Mouse (Mus musculus): Measurements from ENCODE around the gene Rnf208. TPM values are rescaled to one million over a fixed set of nuclear protein-coding genes. Genes with fewer than 3 reads are reported as not detected.
A peak's percentile ranks its signal among the peaks of the same experiment; 100 is the strongest.
"Not testable (repeated sequence)": the region's sequence is repeated elsewhere in the genome, so short reads cannot be mapped to it uniquely, and the experiment has no call there.

Gene Rnf208
- total RNA-seq, 2 experiments from 2014 or later: 1.9 to 2.2 TPM

DNA sequence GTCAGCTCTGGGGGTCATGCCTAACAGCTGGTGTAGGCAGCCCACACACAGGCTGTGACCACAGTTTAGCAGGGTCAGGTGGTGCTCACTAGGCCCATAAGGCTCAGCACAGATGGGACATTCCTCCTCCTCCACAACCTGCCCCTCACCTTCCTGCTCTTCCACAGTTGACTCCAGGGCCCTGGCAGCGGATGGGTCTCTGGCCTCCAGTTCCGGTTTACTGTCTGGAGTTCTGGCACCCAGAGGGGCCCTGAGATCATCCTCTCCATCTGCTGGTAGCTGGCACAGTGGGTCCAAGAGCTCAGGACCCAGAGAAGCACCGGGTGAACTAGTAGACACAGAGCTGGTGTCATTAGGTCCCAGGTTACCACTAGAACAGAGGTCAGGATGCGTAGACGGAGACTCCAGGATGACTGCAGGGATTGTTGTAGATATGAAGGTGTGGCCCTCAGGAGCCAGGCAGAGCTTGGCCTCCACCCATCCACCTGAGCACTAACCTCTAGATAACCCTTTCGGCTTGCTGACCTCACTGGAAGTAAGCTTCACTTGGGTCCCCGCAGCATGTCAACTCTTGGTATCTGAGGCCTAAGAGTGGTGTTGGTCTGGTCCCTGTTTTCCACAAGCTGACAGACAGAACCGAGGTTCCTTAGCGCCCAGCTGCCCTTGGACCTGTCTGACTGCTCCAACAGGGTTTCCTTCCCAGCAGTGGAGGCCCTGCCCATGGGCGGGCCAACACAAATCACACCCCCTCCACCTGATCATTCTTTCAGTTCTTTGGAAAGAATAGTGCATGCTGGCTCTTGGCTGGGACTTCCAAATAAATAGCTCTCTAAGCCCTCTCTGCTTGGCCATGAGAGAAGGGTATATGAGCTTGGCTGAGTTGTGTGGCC, 4.4 kb downstream of the Rnf208 start, which contains the start of gene AL732309.1:
Gene AL732309.1 (minus strand): TSS at position 681 of the 890 bp plus-strand sequence.
- no peak for DNase-seq

DNA sequence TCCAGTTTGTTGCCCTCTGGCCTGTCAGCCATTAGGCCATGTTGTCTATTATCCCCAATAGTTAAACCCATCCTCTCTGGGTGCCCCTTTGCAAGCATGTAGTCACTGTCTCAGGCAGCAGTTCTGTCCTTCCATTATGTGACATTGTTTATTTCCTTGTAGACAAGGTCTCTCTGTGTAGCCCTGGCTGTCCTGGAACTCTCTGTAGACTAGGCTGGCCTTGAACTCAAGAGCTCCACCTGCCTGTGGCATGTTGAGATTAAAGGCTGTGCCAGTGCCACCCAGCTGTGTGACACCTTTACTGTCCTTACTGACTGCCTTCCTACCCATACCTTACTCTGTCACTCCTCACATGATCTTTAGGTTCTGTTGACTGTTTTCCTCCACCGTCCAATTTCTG, 10.3 kb downstream of the Rnf208 start:
- no peak for DNase-seq

DNA sequence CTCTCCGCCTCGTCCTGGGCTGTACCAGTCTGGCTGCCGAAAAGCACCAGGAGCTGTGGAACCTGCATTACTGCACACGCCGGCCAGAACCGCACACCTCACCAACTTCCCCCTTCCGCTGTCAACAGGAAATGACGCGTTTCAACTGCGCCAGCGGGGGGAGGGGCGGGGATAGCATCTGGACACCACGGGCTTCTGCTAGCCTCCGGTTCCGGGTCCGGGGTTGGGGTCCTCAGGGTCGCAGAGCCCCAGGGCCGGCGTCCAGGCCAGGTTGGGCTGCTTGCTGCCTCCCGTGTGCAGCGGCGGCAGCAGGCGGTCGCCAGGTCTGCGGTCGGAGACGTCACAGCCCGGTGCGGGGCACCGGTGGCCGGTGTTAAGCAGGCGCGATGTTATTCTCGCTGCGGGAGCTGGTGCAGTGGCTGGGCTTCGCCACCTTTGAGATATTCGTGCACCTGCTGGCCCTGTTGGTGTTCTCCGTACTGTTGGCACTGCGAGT, 13.3 kb downstream of the Rnf208 start, which contains the start of gene Tmem203:
Gene Tmem203 (plus strand): TSS at position 156 of the 496 bp plus-strand sequence.
- peak; percentile 88 for DNase-seq

DNA sequence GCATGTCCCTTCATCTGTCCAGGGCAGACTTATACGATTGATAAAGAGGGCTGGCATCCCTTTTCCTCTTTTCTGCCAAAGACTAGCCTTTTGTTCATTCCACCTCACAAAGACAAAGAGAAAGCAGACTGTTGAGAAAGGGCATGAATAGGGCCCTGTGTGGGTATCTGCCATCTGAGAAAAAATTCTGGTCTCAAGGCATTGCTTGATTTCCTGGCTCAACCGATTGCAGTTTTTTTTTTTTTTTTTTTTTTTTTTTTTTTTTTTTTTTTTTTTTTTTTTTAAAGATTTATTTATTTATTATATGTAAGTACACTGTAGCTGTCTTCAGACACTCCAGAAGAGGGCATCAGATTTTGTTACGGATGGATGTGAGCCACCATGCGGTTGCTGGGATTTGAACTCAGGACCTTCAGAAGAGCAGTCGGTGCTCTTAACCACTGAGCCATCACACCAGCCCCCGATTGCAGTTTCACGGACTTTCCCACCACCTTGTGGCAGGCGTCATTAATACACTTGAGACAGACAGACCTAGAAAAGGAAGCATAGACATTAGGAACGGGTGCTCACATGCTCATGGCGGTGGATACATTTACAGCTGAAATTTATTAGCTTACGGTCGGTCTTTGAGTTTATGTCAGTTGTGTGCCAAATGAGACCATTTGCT, 14.5 kb downstream of the Rnf208 start:
- DNase-seq: not testable (repeated sequence)

DNA sequence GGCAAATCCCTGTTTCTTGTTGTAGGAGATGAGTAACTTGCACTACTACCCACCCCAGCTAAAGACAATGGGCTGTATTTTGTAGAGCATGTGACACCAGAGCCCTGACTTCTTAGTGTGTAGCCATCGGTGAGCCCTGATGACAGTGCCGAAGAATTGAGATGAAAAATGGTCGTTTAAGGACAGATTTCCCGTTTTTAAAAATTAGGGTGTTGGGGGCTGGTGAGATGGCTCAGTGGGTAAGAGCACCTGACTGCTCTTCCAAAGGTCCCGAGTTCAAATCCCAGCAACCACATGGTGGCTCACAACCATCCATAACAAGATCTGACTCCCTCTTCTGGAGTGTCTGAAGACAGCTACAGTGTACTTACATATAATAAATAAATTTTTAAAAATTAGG, 15.2 kb downstream of the Rnf208 start:
- not testable (repeated sequence) for DNase-seq

DNA sequence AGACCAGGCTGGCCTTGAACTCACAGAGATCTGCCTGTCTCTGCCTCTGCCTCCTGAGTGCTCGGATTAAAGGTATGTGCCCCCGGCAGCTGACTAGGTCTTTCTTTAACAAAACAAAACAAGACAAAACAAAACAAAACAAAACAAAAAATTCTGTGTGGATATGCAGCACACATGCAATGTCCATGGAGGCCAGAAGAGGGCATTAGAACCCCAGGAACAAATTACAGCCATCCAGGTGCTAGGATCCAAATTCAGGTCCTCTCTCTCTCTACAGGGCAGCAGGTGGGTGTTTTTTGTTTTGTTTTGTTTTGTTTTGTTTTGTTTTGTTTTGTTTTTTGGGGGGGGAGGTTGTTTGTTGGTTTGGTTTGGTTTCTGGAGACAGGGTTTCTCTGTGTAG, 16.8 kb downstream of the Rnf208 start:
- no peak for DNase-seq

DNA sequence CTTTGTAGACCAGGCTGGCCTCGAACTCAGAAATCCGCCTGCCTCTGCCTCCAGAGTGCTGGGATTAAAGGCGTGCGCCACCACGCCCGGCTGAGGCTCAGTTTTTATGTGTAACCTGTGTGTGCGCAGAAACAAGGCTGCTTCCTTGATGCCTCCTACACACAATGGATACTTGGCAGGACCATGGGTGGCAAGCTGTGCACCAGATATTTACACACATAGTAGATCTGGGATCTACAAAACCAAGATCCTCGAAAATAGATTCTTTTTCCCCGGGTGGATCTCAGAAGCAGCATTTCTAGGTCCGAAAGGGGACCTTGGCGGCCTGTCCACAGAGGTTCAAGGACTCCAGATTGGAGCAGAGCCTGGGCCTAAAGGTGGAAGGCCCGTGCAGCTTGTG, 19.8 kb downstream of the Rnf208 start:
- no peak for DNase-seq

DNA sequence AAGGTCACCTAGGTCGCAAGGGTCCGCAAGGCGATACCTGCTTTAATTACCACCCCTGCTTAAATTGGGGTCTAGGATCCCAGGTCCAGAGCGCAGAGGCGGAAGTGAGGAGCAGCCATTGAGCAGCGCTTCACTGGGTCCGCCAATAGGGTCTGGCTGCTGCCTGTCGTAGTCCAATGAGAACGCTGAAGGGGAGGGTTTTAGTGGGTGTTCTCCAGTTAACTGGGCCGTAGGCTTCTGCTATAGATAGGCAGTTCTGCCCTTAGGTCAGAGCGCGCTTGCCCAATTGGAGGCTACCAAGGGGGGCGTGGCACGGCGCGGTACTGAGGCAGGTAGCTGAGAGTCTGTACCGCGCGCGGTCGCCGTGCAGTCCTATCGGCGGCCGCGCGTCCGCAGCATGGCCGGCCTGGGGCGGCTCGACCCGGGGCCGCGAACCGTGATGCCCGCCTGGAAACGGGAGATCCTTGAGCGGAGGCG, 20.3 kb downstream of the Rnf208 start, which contains the start of gene Tprn:
Gene Tprn (plus strand): TSS at position 328 of the 477 bp plus-strand sequence.
- DNase-seq: peak; percentile 85

DNA sequence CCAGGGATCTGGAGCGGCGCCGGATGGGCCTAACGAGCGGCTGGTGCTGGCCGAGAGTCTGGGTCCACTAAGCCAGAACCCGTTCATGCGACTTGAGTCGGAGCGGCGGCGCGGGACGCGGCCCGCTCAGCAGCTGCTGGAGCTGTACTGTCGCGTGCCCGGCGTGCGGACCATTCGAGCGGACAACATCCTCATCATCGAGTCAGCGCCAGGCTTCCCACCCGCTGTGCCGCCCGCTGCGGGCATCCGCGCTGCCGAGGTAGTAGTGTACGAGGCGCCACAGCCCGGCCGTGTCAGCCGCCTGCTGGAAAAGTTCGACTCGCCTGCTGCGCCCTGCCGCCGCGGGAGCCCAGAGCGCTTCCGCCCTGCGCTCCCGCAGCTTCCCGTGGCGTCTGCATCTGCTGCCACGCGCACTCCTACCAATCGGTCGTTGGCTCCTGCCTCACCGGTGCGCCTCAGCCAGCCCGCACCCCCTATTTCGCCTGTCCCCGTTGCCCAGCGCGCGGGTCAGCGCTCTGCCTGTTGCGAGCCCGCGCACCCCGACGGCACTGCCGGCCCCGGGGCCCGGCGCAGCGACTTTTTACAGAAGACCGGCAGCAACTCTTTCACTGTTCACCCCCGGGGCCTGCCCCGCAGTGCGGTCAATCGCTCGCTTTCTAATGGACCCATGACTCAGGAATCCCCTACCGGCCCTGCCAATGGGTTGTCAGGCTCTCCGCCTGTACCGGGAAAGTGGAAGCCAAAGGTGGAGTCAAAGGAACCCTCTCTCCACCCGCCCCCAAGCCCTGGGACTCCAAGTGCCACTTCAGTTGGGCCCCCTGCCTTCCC, 21.0 kb downstream of the Rnf208 start:
- DNase-seq: no peak

DNA sequence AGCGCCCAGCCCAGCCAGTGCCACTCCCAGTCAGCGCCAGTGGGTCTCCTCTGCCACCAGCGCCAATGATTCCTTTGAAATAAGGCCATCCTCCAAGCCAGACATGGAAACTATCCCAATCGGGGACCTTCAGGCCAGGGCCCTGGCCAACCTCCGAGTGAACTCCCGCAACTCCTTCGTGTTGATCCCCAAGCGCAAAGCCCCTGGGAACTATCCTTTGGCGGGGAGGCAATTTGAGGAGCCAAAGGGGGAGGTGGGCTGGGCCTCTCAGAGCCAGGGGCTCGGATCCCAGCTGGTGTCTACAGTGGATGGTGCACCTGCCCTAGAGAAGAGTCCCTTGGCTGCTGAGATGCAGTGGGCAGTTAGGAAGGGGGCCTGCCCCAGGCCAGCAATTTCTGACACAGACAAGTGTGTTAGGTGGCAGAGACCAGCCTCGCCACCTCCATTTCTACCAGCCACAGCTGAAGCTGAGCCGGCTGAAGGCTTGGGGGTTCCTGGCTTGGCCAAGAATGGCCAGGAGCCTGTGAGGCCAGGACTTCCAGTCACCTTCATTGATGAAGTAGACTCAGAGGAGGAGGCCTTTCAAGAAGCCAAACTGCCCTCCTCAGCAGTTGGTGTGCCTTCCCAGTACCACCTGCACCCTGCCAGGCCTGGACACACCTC, 21.7 kb downstream of the Rnf208 start:
- no peak for DNase-seq

DNA sequence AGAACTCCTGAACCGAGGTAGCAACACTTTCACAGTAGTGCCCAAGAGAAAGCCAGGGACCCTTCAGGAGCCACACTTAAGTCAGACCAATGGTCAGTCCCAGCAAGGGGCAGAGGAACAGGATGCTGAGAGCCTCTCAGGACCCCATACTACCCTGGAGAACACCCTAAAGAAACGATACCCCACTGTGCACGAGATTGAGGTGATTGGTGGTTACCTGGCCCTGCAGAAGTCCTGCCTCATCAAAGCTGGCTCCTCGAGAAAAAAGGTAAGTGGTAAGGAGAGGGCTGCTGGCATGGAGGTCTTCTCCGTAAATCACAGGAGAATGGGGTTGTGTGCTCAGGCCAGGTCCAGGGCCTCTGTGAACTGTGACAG, 22.2 kb downstream of the Rnf208 start:
- no peak for DNase-seq

DNA sequence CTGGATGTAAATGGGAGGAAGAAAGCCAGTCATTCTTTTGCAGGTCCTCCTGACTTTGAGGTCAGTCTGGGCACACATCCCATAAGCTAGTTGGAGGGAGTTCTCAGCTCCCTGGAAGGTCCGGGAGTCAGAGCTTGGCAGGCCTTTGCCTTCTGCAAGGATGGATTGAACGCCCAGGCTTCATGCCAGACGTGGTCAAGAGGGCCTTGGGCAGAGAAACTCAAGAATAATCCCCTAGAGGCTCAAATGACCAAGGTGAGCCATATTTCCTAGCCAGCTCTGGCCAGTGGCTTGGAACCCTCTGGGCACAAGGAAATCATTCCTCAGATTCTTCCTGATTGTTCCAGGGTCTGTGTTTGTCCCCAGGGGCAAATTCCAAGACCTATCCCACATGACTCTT, 22.8 kb downstream of the Rnf208 start:
- no peak for DNase-seq

DNA sequence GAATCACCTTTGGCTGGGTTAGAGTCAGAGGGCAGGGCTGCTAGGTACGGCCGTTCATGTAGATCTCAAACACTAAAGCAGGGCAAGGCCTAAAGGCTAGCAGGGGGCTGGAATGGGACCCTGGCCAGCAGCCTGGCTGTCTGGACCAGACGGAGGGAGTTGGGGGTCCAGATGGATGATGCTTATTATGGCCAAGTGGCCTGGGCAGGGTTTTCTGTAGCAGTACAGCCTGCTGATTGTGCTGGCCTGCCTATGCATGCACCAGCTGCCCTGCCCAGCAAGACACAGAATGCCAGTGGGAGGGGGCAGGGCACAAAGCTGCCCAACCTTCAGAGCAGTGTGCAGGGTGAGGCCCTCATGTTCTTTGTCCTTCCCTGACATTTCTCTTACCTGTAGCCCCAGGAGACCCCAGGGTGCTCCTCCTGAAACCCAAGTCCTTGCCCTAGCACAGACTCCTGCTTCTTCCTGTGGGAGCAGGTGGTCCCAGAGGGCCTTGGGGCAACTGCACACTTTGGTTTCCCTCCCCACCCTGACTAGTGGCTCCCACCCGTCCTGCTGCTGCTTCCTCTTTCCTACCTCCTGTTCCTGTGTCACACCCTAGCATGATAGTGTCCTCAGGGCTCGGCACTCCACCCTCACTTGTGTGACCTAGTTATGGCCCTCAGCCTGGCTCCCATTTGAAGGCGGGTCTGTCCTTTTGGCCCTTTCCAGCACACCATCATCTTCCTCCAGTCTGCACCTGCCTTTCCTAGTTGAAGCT, 24.0 kb downstream of the Rnf208 start:
- DNase-seq: no peak

DNA sequence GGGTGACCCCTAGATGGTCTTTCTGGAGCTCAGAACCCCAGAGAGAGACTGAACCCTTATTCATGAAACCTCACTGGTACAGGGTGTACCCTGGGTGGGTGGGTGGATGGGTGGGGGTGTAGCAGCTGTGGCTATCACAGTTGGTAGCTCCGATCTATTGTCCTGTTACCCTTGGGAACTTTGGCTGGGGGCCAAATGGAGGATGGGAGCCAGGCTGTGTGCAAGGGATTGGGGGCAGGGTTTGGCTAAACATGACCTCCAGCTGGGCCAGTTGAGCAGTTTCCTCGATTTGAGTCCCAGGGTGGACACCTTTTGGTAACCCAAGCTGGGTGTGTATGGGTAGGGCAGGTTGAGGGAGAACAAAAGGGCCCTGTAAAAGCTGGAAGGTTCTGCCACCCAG, 24.7 kb downstream of the Rnf208 start:
- DNase-seq: no peak

DNA sequence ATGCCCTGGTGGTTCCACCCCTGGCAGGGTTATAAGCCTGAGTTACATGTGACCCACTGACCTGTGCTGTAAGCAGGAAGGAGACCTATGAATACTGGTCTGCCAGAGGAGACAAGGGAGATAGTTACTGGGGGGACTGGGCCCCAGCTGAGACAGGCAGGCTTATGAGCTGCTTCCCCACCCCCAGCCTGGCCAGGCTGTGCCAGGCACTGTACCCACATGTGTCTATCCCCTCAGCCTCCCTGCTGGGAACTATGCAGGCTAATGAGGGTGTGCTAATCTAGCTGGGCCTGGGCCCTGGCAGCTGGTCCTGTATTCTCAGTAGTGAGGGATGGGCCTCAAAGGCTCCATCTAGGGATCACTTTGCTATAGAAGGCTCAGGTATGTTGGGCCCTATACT, 25.2 kb downstream of the Rnf208 start:
- DNase-seq: no peak

DNA sequence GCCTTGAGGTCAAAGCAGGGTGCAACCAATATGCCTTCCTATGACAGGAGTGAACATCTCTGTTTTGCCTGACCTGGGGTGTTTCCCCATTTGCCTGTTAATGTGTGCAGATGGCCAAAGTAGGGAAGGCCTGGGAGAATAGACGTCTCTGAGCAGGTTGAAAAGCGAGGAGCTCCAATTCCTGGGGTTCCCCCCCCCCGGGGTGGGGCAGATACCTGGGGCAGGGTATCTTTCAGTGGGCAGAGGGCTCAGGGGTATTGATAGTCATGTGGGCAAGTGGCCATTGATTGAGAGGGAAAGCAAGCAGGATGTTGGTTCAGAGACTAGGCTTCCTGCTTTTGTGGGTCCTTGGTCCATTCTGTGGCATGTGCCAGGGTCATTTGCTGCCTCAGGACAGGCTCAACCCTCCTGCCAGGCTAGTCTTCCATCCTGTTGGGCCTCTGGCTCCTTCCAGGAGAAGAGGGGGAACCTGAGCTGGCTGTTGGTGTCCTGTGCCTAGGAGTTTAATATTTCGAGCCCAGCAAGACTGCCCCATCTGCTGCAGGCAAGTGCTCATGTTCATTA, 25.8 kb downstream of the Rnf208 start:
- DNase-seq: no peak

DNA sequence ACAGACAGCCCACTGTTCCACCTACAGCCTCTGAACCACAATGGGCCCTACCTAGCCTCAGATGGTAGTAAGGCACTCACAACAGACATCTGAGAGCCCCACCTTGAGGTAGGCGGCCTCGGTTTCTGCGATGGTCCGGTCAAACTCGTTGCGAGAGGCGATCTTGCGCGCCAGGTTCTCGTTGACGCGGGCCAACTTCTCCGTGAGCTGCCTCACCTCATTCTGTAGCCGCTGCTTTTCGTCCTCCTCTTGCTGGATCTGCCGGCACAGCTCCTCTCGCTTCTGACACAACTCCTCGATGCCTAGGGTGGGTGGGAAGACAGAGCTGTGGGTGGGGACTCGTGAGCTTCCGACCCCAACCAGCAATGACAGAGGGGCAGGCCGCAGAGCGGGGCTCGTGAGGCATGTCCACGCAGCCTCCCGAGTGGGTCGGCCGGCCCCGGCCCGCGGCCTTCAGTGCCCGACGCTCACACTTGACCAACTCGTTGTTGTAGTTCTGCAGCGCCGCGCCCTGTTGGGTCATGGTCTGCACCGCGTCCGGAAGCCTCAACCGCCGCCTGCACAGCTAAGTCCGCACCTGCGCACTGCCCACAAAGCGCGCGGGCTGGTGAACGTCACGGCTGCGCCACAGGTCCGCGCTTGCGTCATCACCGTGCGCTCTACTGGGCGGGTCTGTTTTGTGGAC, 29.9 kb downstream of the Rnf208 start, which contains the start of the genes Ssna1 and Anapc2:
Gene Ssna1 (minus strand): TSS at position 612 of the 685 bp plus-strand sequence.
Gene Anapc2 (plus strand): TSS at position 652 of the 685 bp plus-strand sequence.
- peak; percentile 98 for DNase-seq

DNA sequence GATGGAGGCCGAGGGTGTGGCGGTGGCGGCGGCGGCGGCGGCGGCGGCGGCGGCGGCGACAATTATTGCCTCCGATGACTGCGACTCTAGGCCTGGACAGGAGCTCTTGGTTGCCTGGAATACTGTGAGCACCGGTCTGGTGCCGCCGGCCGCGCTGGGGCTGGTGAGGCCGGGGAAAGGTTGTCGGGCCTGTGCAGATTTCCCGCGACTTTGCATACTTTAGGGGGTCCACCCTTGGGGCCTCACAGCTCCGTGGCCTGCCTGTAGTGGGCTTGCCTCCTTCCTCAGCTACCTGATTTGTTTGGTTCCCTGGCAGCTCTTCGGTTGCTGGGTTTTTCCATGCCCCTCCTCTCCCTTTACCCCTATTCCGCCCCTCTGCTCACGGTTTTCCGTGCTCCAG, 30.5 kb downstream of the Rnf208 start:
- no peak for DNase-seq

DNA sequence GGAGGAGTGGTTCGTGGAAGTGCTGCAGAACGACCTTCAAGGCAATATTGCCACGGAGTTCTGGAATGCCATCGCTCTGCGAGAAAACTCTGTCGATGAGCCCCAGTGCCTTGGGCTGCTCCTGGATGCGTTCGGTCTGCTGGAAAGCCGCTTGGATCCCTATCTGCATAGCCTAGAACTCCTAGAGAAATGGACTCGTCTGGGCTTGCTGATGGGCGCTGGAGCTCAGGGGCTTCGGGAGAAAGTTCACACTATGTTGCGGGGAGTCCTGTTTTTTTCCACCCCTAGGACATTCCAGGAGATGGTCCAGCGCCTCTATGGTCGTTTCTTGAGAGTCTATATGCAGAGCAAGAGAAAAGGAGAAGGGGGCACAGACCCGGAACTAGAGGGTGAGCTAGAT, 31.0 kb downstream of the Rnf208 start:
- DNase-seq: no peak

Measured in gastrocnemius, postnatal 10 days (tissue).